Mouse (Mus musculus) liver, adult 2 months (tissue): ENCODE results near the gene Anapc13. TPM values are rescaled to one million over a fixed set of nuclear protein-coding genes. Genes with fewer than 3 reads are reported as not detected.

ENCODE experiments used
- DNase-seq: peaks from one replicate; pipeline ENCODE4 v3.0.0-alpha.2; 2011; ENCODE audit warnings: low read depth, low spot score; ENCODE audit errors: extremely low read depth
- H3K27ac ChIP-seq: fragments of 200-500 bp; replicated peaks from 2 replicates; pipeline ENCODE4 v1.5.1; 2012; ENCODE audit warnings: low read depth, mild to moderate bottlenecking, control low read depth, inconsistent platforms, low read length; ENCODE audit not compliant: insufficient read depth
- H3K27me3 ChIP-seq: fragments of 200-500 bp; 2 replicates; pipeline ENCODE4 v1.6.1; 2012; ENCODE audit warnings: mild to moderate bottlenecking, moderate library complexity, low read length, inconsistent platforms; ENCODE audit not compliant: control insufficient read depth, insufficient read depth
- H3K36me3 ChIP-seq: fragments of 200-500 bp; 2 replicates; pipeline ENCODE4 v1.6.1; 2012; ENCODE audit warnings: low read length, inconsistent platforms; ENCODE audit not compliant: control insufficient read depth, insufficient read depth
- H3K4me1 ChIP-seq: fragments of 200-500 bp; 2 replicates; pipeline ENCODE4 v1.6.1; 2011; ENCODE audit warnings: low read length; ENCODE audit not compliant: control insufficient read depth, insufficient read depth
- H3K4me3 ChIP-seq: fragments of 200-500 bp; 2 replicates; pipeline ENCODE4 v1.5.1; 2011; ENCODE audit warnings: low read depth, mild to moderate bottlenecking, control low read depth, low read length, moderate library complexity; ENCODE audit not compliant: insufficient read depth
- H3K79me2 ChIP-seq: fragments of 200-500 bp; 2 replicates; pipeline ENCODE4 v1.6.1; 2012; ENCODE audit warnings: inconsistent platforms, mild to moderate bottlenecking, low read length, moderate library complexity; ENCODE audit not compliant: control insufficient read depth, insufficient read depth
- H3K9ac ChIP-seq: fragments of 200-500 bp; 2 replicates; pipeline ENCODE4 v1.6.1; 2012; ENCODE audit warnings: low read depth, mild to moderate bottlenecking, control low read depth, inconsistent platforms, low read length
- CTCF ChIP-seq: fragments of 200-500 bp; IDR thresholded peaks from 2 replicates; pipeline ENCODE4 v1.5.1; 2011; ENCODE audit warnings: low read depth, low read length, control low read depth
- POLR2A ChIP-seq: fragments of 200-500 bp; IDR thresholded peaks from 2 replicates; pipeline ENCODE4 v1.6.1; 2011; ENCODE audit warnings: low read length, control low read depth; ENCODE audit not compliant: insufficient read depth; ENCODE audit errors: extremely low read depth
- WGBS: fragments of 180-500 bp; shearing (Covaris S2); methylation state at CpG from one replicate; pipeline ENCODE4 v1.1.7; 2018; 5-methylcytosine and 5-hydroxymethylcytosine counted together
- polyA plus RNA-seq: library from polyadenylated mRNA; depleted of rRNA; stranded (reverse); fragments of >200 nt; gene quantifications from 2 replicates; pipeline ENCODE4 v1.2.3, GENCODE M21; 2012
- total RNA-seq: library from RNA; depleted of rRNA; stranded (reverse); fragments of >200 nt; gene quantifications from 2 replicates; pipeline ENCODE4 v1.2.3, GENCODE M21; 2014

The Anapc13 gene
- total and polyA plus RNA-seq, 2 experiments = 53.4 to 65.8 TPM

DNA sequence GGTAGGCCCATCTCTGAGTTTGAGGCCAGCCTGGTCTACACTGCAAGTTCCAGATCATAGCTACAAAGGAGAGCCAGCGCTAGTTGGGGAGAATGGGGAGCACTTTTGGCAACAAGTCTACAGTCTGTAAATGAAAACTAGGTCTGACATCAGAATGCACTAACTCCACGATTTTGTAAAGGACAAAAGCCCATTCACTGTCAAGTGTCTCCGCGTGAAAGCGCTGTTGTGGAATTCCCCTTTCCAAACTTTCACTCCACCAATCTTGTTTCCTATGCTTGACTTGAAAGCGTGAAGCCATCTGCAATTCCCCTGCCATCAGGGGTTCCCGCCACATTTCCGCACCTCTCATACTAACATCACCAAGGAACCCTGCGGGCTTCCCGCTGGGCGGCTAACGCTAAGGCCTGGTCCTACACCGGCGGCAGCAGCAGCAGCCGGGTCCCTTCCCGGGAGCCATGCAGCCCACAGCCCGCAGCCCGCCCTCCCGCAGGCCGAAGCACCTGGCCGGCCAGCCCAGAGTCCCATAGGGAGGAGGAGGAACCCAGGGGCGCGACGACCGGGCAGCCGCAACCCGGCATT lies 604 bp upstream of the Anapc13 start:
- Histone ChIP-seq H3K4me1 (peaks cover 9% of the 10 kb centered on the region), H3K36me3 (no peaks in the 10 kb centered on the region), H3K79me2 (no peaks in the 10 kb centered on the region; the same call in 1 of the 2 replicates), H3K4me3 (peak overlapping the region; percentile 86), H3K27ac (peak overlapping the region; percentile 86), H3K9ac (peak overlapping the region; percentile 95), H3K27me3 (no peaks in the 10 kb centered on the region)
- no peak for TF ChIP-seq POLR2A
- TF ChIP-seq CTCF = no peak
- under 1% methylated on average over 26 of the region's 27 CpGs for WGBS
- peak; percentile 38 for DNase-seq

- peak overlapping the region; percentile 95 for H3K27ac ChIP-seq
- peaks cover 9% of the 10 kb centered on the region for H3K4me1 ChIP-seq
- no peaks in the 10 kb centered on the region for H3K36me3 ChIP-seq
- no peaks in the 10 kb centered on the region for H3K27me3 ChIP-seq
- TF ChIP-seq POLR2A = no peak
- no peak for TF ChIP-seq CTCF
- peak overlapping the region; percentile 87 for H3K9ac ChIP-seq
- H3K4me3 ChIP-seq = peak overlapping the region; percentile 86
- peak; percentile 31 for DNase-seq
- WGBS = 0% methylated on average over 9 of the region's 9 CpGs
- no peaks in the 10 kb centered on the region; the same call in 1 of the 2 replicates for H3K79me2 ChIP-seq
These were observed 736 bp downstream of the Anapc13 start for GRCm38 (mm10) chr9:102626839-102627225.

GRCm38 (mm10) chr9:102627442-102627841 lies 1.3 kb downstream of the Anapc13 start:
- Histone ChIP-seq H3K27ac (peak overlapping the region; percentile 95), H3K27me3 (no peaks in the 10 kb centered on the region), H3K36me3 (no peaks in the 10 kb centered on the region), H3K9ac (peak overlapping the region; percentile 87), H3K4me3 (no peak overlapping the region), H3K79me2 (no peaks in the 10 kb centered on the region; the same call in 1 of the 2 replicates), H3K4me1 (peaks cover 9% of the 10 kb centered on the region)
- 44% methylated on average over 7 of the region's 7 CpGs for WGBS
- peak; percentile 38 for DNase-seq
- TF ChIP-seq CTCF = no peak
- TF ChIP-seq POLR2A = no peak

DNA sequence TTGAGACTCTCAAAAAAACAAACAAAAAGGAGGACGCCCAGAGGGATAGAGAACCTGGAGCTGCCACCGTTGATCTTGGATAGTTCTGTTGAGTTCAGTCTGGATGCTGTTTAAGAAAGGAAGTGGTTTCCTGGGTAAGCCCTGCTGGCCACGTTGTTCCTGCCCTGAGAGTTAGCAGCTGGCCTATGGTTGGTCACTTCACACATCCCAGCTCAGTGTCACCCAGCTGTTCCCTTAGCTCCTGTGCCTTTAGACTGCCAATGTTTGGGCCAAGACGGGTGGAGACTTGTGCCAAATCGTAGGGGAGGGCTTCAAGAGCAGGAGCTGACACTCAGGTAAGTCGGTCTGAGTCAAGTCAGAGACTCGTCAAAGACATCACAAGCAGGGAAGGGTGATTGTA lies 3.0 kb downstream of the Anapc13 start:
- WGBS = 78% methylated on average over 7 of the region's 7 CpGs
- DNase-seq = no peak

DNA sequence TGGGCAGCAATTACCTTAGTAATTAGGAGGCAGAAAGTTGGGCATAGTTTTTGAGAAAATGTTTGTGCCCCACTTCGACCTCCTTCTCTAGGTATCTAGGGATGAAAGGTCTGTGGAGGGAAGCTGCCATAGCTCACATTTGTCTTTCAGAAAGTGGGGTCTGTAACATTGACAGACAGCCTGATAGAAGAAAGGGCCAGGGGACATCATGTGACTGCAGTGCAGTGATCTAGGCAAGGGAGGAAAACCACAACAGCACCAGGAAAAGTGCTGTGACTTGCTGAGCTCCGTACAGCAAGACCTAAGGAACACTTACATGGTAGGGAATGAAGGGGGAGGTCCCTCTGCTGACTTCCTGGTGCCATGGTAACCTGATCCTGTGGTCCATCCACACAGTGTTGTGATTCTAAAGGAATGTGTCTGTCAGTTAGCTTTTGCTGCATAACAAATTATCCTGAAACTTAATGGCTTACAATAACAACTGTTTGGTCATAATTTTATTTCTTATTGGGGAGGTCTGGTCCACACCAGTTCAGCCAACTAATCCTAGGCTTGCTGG lies 5.6 kb downstream of the Anapc13 start:
- Histone ChIP-seq H3K79me2 (no peaks in the 10 kb centered on the region; the same call in 1 of the 2 replicates), H3K27me3 (no peaks in the 10 kb centered on the region), H3K27ac (no peak overlapping the region), H3K36me3 (peaks cover 6% of the 10 kb centered on the region; the same call in 1 of the 2 replicates), H3K9ac (no peak overlapping the region), H3K4me3 (no peak overlapping the region), H3K4me1 (peaks cover 7% of the 10 kb centered on the region)
- no peak for DNase-seq
- WGBS = 73% methylated on average over 2 of the region's 2 CpGs
- TF ChIP-seq POLR2A (no peak), CTCF (no peak)

More for the DNA sequence above, 3.0 kb downstream of the Anapc13 start:
- no peaks in the 10 kb centered on the region; the same call in 1 of the 2 replicates for H3K79me2 ChIP-seq
- peaks cover 7% of the 10 kb centered on the region for H3K4me1 ChIP-seq
- peaks cover under 1% of the 10 kb centered on the region; the same call in 1 of the 2 replicates for H3K36me3 ChIP-seq
- no peak overlapping the region for H3K27ac ChIP-seq
- no peak overlapping the region for H3K4me3 ChIP-seq
- H3K9ac ChIP-seq = no peak overlapping the region
- H3K27me3 ChIP-seq = no peaks in the 10 kb centered on the region
- TF ChIP-seq POLR2A = no peak
- TF ChIP-seq CTCF = no peak

DNA sequence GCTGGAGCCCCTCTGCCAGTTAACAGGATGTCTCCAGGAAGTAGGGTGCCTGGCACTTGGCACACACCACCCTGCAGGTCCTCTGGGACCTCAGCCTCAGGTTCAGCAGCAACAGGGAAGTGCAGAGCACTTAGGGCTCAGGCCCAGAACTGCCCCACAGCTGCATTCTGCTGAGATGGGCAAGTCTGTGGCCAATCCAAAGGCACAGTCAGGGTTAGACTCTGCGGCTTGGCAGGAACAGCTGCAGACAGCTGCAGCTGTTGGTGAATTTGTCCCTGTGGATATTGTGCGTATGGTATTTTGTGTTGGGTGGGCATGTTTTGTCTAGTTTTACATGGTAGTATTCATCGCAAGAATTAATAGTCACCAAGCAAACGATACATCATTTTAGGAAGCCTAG lies 6.1 kb downstream of the Anapc13 start:
- H3K4me1 ChIP-seq = peaks cover 4% of the 10 kb centered on the region
- no peak for DNase-seq
- H3K27me3 ChIP-seq = no peaks in the 10 kb centered on the region
- peaks cover 6% of the 10 kb centered on the region; the same call in 1 of the 2 replicates for H3K36me3 ChIP-seq
- H3K79me2 ChIP-seq = no peaks in the 10 kb centered on the region; the same call in 1 of the 2 replicates
- H3K9ac ChIP-seq = no peak overlapping the region
- 92% methylated on average over 4 of the region's 4 CpGs for WGBS
- H3K4me3 ChIP-seq = no peak overlapping the region
- TF ChIP-seq CTCF (no peak), POLR2A (no peak)
- H3K27ac ChIP-seq = no peak overlapping the region
